Mouse (Mus musculus): ENCODE measurements at regions not wholly inside any gene's neighbourhood (a gene's known extent, or its start where the extent isn't known, plus 50 kb on each side); places are given as distances from the start of the nearest gene placed in this dataset.

DNA sequence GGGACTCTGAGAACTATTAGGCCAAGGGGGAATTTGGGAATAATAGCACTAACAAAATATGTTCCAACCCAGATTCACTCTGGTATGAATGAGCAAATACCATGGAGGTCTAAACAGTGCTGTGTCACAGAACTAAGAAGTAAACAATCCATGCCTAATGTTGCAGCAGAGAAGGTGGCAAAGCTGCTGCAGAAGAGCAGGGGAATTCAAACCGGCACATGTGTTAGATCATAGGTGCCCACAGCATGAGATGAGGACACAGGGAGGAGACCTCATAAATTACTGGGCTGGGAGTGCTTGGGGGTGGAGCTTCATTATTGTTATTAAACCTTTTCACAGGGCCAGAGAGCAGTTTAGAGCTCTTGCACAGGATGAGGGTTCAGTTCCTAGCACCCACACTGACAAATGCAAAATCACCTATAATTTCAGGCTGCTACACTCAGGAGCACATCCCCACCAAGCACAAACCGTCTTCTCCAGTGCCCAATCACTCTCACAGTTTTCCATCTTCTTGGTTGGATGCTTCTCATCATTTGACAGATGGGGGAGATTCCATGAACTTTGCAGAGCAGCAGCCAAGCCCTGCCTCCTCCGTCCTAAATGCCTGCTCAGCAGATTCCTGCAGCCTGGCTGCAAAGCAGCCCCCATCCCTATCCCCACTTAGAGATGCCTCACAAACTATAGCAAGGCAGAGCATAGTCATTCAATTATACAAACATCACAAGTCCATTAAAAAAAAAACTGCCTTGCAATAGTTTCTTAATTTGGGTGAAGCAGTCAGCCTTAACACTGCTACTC, 79.0 kb upstream of the Rarb start:
- no peak for DNase-seq

- no peak for DNase-seq
Observed at GRCm38 (mm10) chr14:16896974-16897373, 78.0 kb upstream of the Rarb start.

DNA sequence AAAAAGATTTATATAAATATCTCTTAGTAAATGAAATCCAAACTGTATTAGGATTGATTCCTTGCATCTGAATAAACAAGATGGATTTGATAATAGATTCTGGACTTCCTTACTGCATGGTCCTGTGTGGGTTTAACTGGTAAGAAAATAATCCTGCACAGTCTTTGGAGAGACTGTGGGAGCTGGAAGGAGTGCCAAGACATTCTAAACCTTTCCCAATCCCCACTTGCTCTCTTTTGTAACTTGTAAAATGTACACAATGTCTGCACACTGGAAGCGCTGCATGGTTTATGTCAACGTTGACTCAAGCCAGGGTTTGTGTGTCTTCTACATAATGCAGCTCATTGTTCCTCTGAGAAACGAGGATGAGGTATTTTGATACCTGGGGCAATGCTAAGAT, 62.3 kb upstream of the Rarb start:
- DNase-seq: no peak

DNA sequence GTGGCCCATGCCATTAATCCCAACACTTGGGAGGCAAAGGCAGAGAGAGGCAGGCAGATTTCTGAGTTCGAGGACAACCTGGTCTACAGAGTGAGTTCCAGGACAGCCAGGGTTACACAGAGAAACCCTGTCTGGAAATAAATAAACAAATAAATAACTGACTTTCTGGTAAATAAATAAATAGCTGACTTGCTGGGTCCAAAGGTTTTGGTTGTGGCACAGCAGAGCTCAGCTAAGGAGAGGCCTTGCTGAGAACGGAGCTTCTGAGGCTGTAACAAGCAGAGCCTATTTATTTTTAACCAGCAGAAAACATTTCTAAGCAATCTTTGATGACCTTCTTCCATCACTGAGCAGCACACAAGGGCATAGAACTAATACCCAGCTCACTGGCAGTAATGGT, 50.3 kb upstream of the Rarb start:
- DNase-seq: no peak

All from cerebellum, adult 18-20 months (tissue).